Mouse (Mus musculus) mouse embryonic stem cell (cell line): Measurements from ENCODE around the gene Hoxa5.

Source experiments
- in situ Hi-C, 2 experiments: fragments of 300-500 bp; cut with MboI; formaldehyde crosslinking; loops; 1 replicate in 1 of 2; 3 replicates in 1 of 2; pipeline ENCODE4 v1.14.3; 2019 to 2020; ENCODE audit warnings: low sequenced_read_pairs in 2 of 2, low pct_unique_long_range_greater_than_20kb in 1 of 2, mixed read lengths in 1 of 2; ENCODE audit not compliant: unreplicated experiment in 1 of 2

Gene Hoxa5

GRCm38 (mm10) chr6:52209685-52210046, 5.3 kb upstream of the Hoxa5 start:
- in situ Hi-C loops = loop anchor here (25.0 kb wide), 2 partner anchors 347 to 1022 kb away; no protein-coding TSS in a partner anchor

DNA sequence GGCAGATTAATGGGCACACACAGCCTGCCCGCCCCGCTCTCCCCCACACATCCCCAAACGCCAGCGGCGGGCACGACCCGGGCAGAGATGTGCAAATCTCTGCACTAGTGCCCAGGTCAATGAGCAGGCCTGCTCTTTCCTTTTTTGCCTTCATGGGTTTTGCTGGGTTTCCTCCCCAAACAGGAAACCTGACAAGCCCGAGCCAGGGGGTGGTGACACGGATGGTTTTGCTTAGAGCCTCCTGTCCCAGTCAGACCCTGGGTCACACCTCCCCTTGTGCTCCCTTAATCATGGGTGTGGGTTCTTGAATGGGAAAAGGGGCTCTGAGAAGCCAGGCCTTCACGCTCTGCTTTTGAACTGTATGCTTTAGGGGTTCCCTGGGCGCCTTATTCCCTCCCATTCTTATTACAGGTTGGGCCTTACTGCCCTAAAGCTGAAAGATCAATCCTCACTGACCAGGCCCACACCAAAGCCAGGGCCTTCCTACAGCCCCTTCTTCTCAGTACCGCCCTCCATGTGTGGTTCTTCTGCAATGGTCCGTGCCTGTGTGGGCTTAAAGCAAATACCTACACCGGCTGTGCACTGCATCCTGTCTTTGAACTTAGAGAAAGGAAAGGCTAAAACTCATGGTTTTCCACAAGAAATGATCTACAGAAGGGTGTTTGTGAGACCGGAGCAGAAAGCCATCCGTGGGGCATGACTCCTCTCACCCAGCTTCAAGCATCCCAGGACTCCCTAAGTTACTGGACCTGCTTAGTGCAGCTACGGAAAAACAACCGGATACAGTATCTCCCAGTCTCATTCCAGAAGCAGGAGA, 4.7 kb upstream of the Hoxa5 start:
- in situ Hi-C loops = loop anchor here (25.0 kb wide), 2 partner anchors 347 to 1022 kb away; no protein-coding TSS in a partner anchor

- in situ Hi-C loops = loop anchor here (25.0 kb wide), 2 partner anchors 346 to 1021 kb away; no protein-coding TSS in a partner anchor
These were observed 3.9 kb upstream of the Hoxa5 start, which contains the start of gene Hoxa6 for GRCm38 (mm10) chr6:52208072-52208867. Hoxa6 (minus strand) TSS chr6:52208722.

GRCm38 (mm10) chr6:52207684-52207976, 3.2 kb upstream of the Hoxa5 start:
- in situ Hi-C loops = loop anchor here (25.0 kb wide), 2 partner anchors 345 to 1020 kb away; no protein-coding TSS in a partner anchor

DNA sequence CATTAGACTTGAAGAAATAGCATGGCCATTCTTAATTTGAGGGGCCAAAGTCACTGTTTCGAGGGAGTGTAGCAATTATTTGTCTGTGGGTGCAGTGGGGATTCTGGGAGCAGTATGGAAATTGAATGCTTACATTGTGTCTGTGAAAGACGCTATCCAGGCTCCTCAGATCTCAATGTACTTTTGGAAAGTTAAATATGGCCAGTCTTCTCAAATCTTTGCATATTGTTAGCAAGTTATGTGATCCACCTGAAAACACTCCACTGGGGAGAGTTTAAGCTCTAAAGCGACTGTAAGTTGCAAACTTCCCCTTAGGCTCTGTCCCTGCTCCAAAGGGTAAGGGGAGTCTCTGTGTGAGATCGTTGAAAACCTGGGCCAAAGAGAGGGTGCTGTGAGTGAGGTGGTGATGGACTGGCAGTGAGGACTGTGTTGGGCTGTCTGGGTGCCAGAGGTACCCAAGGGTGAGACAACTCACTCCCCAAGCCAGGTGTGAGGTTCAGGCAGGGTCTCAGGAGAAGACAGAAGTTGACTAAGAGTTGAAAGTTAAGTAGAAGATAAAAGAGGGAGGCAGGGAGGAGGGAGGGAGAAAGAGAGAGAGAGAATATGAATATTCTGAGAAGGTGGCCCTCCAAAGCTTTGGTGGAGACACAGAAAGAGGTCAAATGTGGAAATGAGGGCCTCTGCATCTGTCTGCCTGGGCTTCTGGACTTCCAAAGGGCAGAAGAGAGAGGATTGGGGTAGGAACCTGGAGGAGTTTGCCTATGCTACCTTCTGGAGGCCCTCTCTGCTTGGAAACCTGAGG, 2.7 kb upstream of the Hoxa5 start:
- in situ Hi-C loops = loop anchor here (25.0 kb wide), 2 partner anchors 345 to 1020 kb away; no protein-coding TSS in a partner anchor

GRCm38 (mm10) chr6:52205638-52206621, 1.5 kb upstream of the Hoxa5 start:
- in situ Hi-C loops = loop anchor here (25.0 kb wide), 2 partner anchors 344 to 1019 kb away; no protein-coding TSS in a partner anchor

GRCm38 (mm10) chr6:52205221-52205620, 834 bp upstream of the Hoxa5 start:
- in situ Hi-C loops = loop anchor here (25.0 kb wide), 2 partner anchors 343 to 1018 kb away; no protein-coding TSS in a partner anchor

- in situ Hi-C loops = loop anchor here (25.0 kb wide), 2 partner anchors 341 to 1016 kb away; no protein-coding TSS in a partner anchor
These were observed 877 bp downstream of the Hoxa5 start for GRCm38 (mm10) chr6:52203371-52204049.

DNA sequence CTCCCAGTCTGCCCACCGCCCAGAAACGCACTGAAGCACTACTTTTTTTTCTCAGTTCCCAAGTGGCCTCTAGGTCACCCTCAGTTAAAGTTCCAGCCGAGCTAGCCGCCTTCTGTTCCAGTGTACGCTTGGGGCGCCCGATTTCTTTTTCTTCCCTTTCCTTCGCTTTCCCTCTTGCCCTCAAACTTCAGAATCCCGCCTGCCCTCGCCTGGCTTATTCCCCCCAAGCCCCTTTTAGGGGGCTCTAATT, 1.3 kb downstream of the Hoxa5 start:
- in situ Hi-C loops = loop anchor here (25.0 kb wide), 2 partner anchors 341 to 1016 kb away; no protein-coding TSS in a partner anchor

GRCm38 (mm10) chr6:52202362-52203120, 1.8 kb downstream of the Hoxa5 start:
- in situ Hi-C loops = loop anchor here (25.0 kb wide), 2 partner anchors 340 to 1015 kb away; no protein-coding TSS in a partner anchor

GRCm38 (mm10) chr6:52201269-52201668, 3.1 kb downstream of the Hoxa5 start:
- in situ Hi-C loops = loop anchor here (25.0 kb wide), 2 partner anchors 339 to 1014 kb away; no protein-coding TSS in a partner anchor

DNA sequence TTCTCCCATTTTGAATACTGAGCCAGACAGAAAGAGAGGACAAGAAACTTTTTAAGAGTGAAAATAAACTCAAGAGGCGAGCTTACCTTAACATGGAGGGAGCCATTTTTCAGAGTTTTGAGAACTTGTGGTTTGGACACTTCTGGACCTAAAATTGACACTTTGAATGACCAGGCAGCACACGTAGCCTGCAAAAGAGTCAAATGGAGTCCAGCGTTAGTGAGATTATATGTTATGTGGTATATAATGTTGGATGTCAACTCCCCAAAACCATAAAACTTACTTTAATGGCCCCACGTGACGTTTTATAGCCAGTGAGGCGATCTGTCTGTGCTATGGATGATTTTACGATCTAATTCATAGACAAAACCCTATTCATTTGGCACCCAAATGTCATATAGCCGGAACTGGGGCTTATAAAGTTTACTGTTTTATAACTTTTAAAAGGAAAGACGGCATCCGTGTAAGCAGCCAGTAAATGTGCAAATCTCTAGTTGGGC, 3.6 kb downstream of the Hoxa5 start:
- in situ Hi-C loops = loop anchor here (25.0 kb wide), 2 partner anchors 338 to 1014 kb away; no protein-coding TSS in a partner anchor

GRCm38 (mm10) chr6:52200073-52200750, 4.2 kb downstream of the Hoxa5 start:
- in situ Hi-C loops = loop anchor here (25.0 kb wide), 2 partner anchors 338 to 1013 kb away; no protein-coding TSS in a partner anchor

- in situ Hi-C loops = no loop called here
These were observed 7.1 kb downstream of the Hoxa5 start for GRCm38 (mm10) chr6:52197271-52197670.

- in situ Hi-C loops = no loop called here
These were observed 7.6 kb downstream of the Hoxa5 start for GRCm38 (mm10) chr6:52196811-52197210.
